8 mouse cellular contexts compared by ENCODE assay signal in genomic region chr5:113180755-113181154, GRCm38 (mm10). TPM values are rescaled to one million over a fixed set of nuclear protein-coding genes. Genes with fewer than 3 reads are reported as not detected.
A peak's percentile ranks its signal among the peaks of the same experiment; 100 is the strongest.
DNase-seq lines count a peak whose midpoint lies in the region; ATAC-seq and TF ChIP-seq lines count a peak whose summit lies in the region.

No protein-coding gene starts in this region.

- H3K4me2 ChIP-seq in limb, embryonic 13.5 days (replicated peaks) = peak overlapping the region; percentile 63
- no peak overlapping the region for H3K4me2 ChIP-seq in neural tube, embryonic 14.5 days (ENCODE audit: low read depth, low read length)

- peaks cover 22% of the 10 kb centered on the region for H3K4me1 ChIP-seq in forebrain, embryonic 10.5 days
- peaks cover 17% of the 10 kb centered on the region for H3K4me1 ChIP-seq in limb, embryonic 13.5 days
- peaks cover 11% of the 10 kb centered on the region; the same call in 1 of the 2 replicates for H3K4me1 ChIP-seq in neural tube, embryonic 14.5 days (ENCODE audit: control insufficient read depth, insufficient read depth, low read length)

- no peak overlapping the region for H3K4me3 ChIP-seq in left cerebral cortex, adult 2 months
- H3K4me3 ChIP-seq in forebrain, embryonic 10.5 days = peak overlapping the region; percentile 45
- peak overlapping the region; percentile 36 for H3K4me3 ChIP-seq in limb, embryonic 13.5 days
- no peak overlapping the region for H3K4me3 ChIP-seq in neural tube, embryonic 14.5 days (ENCODE audit: low read depth, low read length)

- H3K9me3 ChIP-seq in forebrain, embryonic 10.5 days = no peaks in the 10 kb centered on the region
- no peaks in the 10 kb centered on the region for H3K9me3 ChIP-seq in limb, embryonic 13.5 days
- H3K9me3 ChIP-seq in neural tube, embryonic 14.5 days (ENCODE audit: control insufficient read depth, low read length) = no peaks in the 10 kb centered on the region

- peaks cover 39% of the 10 kb centered on the region for H3K36me3 ChIP-seq in forebrain, embryonic 10.5 days (replicated peaks)
- H3K36me3 ChIP-seq in limb, embryonic 13.5 days = no peaks in the 10 kb centered on the region
- no peaks in the 10 kb centered on the region for H3K36me3 ChIP-seq in neural tube, embryonic 14.5 days (ENCODE audit: control insufficient read depth, insufficient read depth, low read length)

- peak overlapping the region; percentile 67 for H3K27ac ChIP-seq in left cerebral cortex, adult 2 months
- peak overlapping the region; percentile 88 for H3K27ac ChIP-seq in forebrain, embryonic 10.5 days
- H3K27ac ChIP-seq in limb, embryonic 13.5 days = peak overlapping the region; percentile 87
- H3K27ac ChIP-seq in neural tube, embryonic 14.5 days (ENCODE audit: low read depth, low read length) = 0 out of 2 replicates have a peak overlapping the region, but pooled peaks have one; percentile 57

- intact Hi-C loops in left cerebral cortex, adult 2 months (cut with DNase I) = loop anchor here (1.0 kb wide), 2 partner anchors 41 to 46 kb away; partner anchors contain the start of genes 2900026A02Rik and Tmem211
- intact Hi-C loops in left cerebral cortex, postnatal 14 days (cut with DNase I) = loop anchor here (2.0 kb wide), 1 partner anchor 46 kb away; the partner anchor contains the start of gene Tmem211

- H3K9ac ChIP-seq in limb, embryonic 13.5 days = peak overlapping the region; percentile 56; the same call in 1 of the 2 replicates
- no peak overlapping the region for H3K9ac ChIP-seq in neural tube, embryonic 14.5 days (replicated peaks; ENCODE audit: low read depth, low read length)

- no peaks in the 10 kb centered on the region for H3K27me3 ChIP-seq in forebrain, embryonic 10.5 days (ENCODE audit: poor library complexity, severe bottlenecking)
- H3K27me3 ChIP-seq in limb, embryonic 13.5 days = no peaks in the 10 kb centered on the region
- H3K27me3 ChIP-seq in neural tube, embryonic 14.5 days (ENCODE audit: control insufficient read depth, insufficient read depth, low read length) = no peaks in the 10 kb centered on the region

- 86% methylated on average over 15 of the region's 15 CpGs for WGBS in forebrain, embryonic 10.5 days
- 83% methylated on average over 15 of the region's 15 CpGs for WGBS in limb, embryonic 13.5 days
- 85% methylated on average over 15 of the region's 15 CpGs for WGBS in neural tube, embryonic 14.5 days

- no peak for ATAC-seq in limb, embryonic 13.5 days (ENCODE audit: low FRiP score, low read depth)
- no peak for ATAC-seq in neural tube, embryonic 14.5 days (ENCODE audit: low read depth)

- DNase-seq in left cerebral cortex, adult 2 months (ENCODE audit: extremely low spot score in 1 of 2, low spot score in 2 of 2) = no peak
- no peak for DNase-seq in left cerebral cortex, postnatal 14 days (ENCODE audit: low spot score in 2 of 2)
- DNase-seq in forebrain, embryonic 10.5 days (ENCODE audit: extremely low spot score, low spot score) = no peak
- DNase-seq in cerebellum, adult 11 months = no peak
- no peak for DNase-seq in thymus, adult 18-20 months
- DNase-seq in embryo, embryonic 10.5 days (ENCODE audit: low spot score) = no peak

- no peak for TF ChIP-seq CTCF in left cerebral cortex, adult 2 months (IDR thresholded peaks at IDR 0.05)

RNA-seq across cellular contexts. Expression of gene 2900026A02Rik, which starts 40.3 kb away (rescaled TPM):
- total RNA-seq in left cerebral cortex, adult 2 months (2021) = 10 to 100 TPM; 39.6 to 45.1 TPM
- 10 to 100 TPM; 55.8 to 63.6 TPM for total RNA-seq in left cerebral cortex, postnatal 14 days (2021)
- 4.4 and 4.5 TPM in 2 replicates for polyA plus RNA-seq in forebrain, embryonic 10.5 days (2016; fragmentation: Nextera tagmentation; extraction: Ambion mirVana)
- 6.0 and 7.2 TPM in 2 replicates for polyA plus RNA-seq in limb, embryonic 13.5 days (2015; fragmentation: Nextera tagmentation; extraction: Ambion mirVana)
- polyA plus RNA-seq in neural tube, embryonic 14.5 days (2014; fragmentation: Nextera tagmentation; extraction: Ambion mirVana) = 2.1 and 2.5 TPM in 2 replicates

RNA-seq across cellular contexts. Expression of gene Tmem211, which starts 46.0 kb away (rescaled TPM):
- not detected for total RNA-seq in left cerebral cortex, adult 2 months (2021)
- total RNA-seq in left cerebral cortex, postnatal 14 days (2021) = not detected
- 0.22 and 0.67 TPM in 2 replicates for polyA plus RNA-seq in forebrain, embryonic 10.5 days (2016; fragmentation: Nextera tagmentation; extraction: Ambion mirVana)
- polyA plus RNA-seq in limb, embryonic 13.5 days (2015; fragmentation: Nextera tagmentation; extraction: Ambion mirVana) = not detected in 2 replicates
- 0.14 TPM in 1 of 2 replicates, not detected in the other for polyA plus RNA-seq in neural tube, embryonic 14.5 days (2014; fragmentation: Nextera tagmentation; extraction: Ambion mirVana)

Comparison
In these comparisons a context has a peak if more than half of its experiments do, and no peak if none do; other contexts are left out.
1. H3K4me3 ChIP-seq: peak in forebrain, embryonic 10.5 days (single experiment) and limb, embryonic 13.5 days (single experiment); none in left cerebral cortex, adult 2 months (single experiment) and neural tube, embryonic 14.5 days (single experiment).
2. Peak in every context shown above with its lines, with median percentiles within 50 percentile points of each other: H3K27ac ChIP-seq.